Mouse (Mus musculus) liver, adult 2 months (tissue): Measurements from ENCODE around the gene Glb1l.
A peak's percentile ranks its signal among the peaks of the same experiment; 100 is the strongest.

Experiments used
- CTCF ChIP-seq: fragments of 200-500 bp; IDR thresholded peaks from 2 replicates; pipeline ENCODE4 v1.5.1; 2011; ENCODE audit warnings: low read depth, low read length, control low read depth
- POLR2A ChIP-seq: fragments of 200-500 bp; IDR thresholded peaks from 2 replicates; pipeline ENCODE4 v1.6.1; 2011; ENCODE audit warnings: low read length, control low read depth; ENCODE audit not compliant: insufficient read depth; ENCODE audit errors: extremely low read depth

DNA sequence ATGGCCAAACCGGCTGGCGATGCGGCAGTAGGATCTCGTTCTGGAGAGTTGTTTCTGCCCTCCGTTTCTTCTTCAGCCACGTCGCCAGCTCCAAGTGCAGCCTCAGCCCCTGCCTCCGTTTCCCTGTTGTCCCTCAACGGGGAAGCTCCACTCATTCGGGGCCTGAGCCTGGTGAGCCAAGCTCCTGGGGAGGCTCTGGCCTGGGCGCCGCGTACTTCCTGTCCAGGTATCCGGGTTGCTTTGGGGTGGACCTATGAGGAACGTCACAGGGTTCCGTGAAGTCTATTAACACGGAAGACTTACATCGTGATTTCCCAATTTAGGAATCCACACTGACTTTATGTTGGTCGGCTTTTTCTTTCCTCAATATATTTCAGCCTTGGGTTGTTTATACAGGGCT lies 18.2 kb downstream of the Glb1l start:
- TF ChIP-seq CTCF (no peak), POLR2A (0 out of 2 replicates have a peak, but pooled peaks have one; percentile 29)
